Mouse (Mus musculus) 3T3-L1 (cell line): ENCODE measurements around the gene Bcl2l11.
A peak's percentile ranks its signal among the peaks of the same experiment; 100 is the strongest.
"Not testable (repeated sequence)": the region's sequence is repeated elsewhere in the genome, so short reads cannot be mapped to it uniquely, and the experiment has no call there.

Experiments
- DNase-seq: peaks from one replicate; pipeline ENCODE4 v3.0.0-alpha.2; 2015; ENCODE audit warnings: low read depth, low spot score

Gene Bcl2l11

GRCm38 (mm10) chr2:128125635-128126470 lies at the start of gene Bcl2l11:
Gene Bcl2l11, plus strand, starts transcription at chr2:128126038.
- DNase-seq = peak; percentile 89

- DNase-seq = no peak
Measured at GRCm38 (mm10) chr2:128076936-128077335, 48.9 kb upstream of the Bcl2l11 start.

GRCm38 (mm10) chr2:128078859-128079258 lies 47.0 kb upstream of the Bcl2l11 start:
- DNase-seq = peak; percentile 42

GRCm38 (mm10) chr2:128079316-128079715 lies 46.5 kb upstream of the Bcl2l11 start:
- no peak for DNase-seq

- no peak for DNase-seq
Measured at GRCm38 (mm10) chr2:128083844-128084243, 42.0 kb upstream of the Bcl2l11 start.

GRCm38 (mm10) chr2:128084607-128085006 lies 41.2 kb upstream of the Bcl2l11 start:
- DNase-seq = no peak

- no peak for DNase-seq
Measured at GRCm38 (mm10) chr2:128085481-128085880, 40.4 kb upstream of the Bcl2l11 start.

GRCm38 (mm10) chr2:128086301-128086886 lies 39.4 kb upstream of the Bcl2l11 start:
- no peak for DNase-seq

- DNase-seq = no peak
Measured at GRCm38 (mm10) chr2:128086996-128087526, 38.8 kb upstream of the Bcl2l11 start.

GRCm38 (mm10) chr2:128087798-128088545 lies 37.9 kb upstream of the Bcl2l11 start:
- DNase-seq = no peak

GRCm38 (mm10) chr2:128090283-128090885 lies 35.5 kb upstream of the Bcl2l11 start:
- no peak for DNase-seq

- no peak for DNase-seq
Measured at GRCm38 (mm10) chr2:128091431-128092369, 34.1 kb upstream of the Bcl2l11 start.

GRCm38 (mm10) chr2:128092451-128092850 lies 33.4 kb upstream of the Bcl2l11 start:
- DNase-seq = no peak

- no peak for DNase-seq
Measured at GRCm38 (mm10) chr2:128094196-128094595, 31.6 kb upstream of the Bcl2l11 start.

- DNase-seq = no peak
Measured at GRCm38 (mm10) chr2:128094602-128095001, 31.2 kb upstream of the Bcl2l11 start.

GRCm38 (mm10) chr2:128095270-128095669 lies 30.6 kb upstream of the Bcl2l11 start:
- no peak for DNase-seq

- DNase-seq = no peak
Measured at GRCm38 (mm10) chr2:128096070-128096469, 29.8 kb upstream of the Bcl2l11 start.

GRCm38 (mm10) chr2:128098118-128098517 lies 27.7 kb upstream of the Bcl2l11 start:
- not testable (repeated sequence) for DNase-seq

- no peak for DNase-seq
Measured at GRCm38 (mm10) chr2:128102086-128102485, 23.8 kb upstream of the Bcl2l11 start.

- DNase-seq = no peak
Measured at GRCm38 (mm10) chr2:128104815-128105214, 21.0 kb upstream of the Bcl2l11 start.

- no peak for DNase-seq
Measured at GRCm38 (mm10) chr2:128105651-128106050, 20.2 kb upstream of the Bcl2l11 start.
